In the genomic region with DNA sequence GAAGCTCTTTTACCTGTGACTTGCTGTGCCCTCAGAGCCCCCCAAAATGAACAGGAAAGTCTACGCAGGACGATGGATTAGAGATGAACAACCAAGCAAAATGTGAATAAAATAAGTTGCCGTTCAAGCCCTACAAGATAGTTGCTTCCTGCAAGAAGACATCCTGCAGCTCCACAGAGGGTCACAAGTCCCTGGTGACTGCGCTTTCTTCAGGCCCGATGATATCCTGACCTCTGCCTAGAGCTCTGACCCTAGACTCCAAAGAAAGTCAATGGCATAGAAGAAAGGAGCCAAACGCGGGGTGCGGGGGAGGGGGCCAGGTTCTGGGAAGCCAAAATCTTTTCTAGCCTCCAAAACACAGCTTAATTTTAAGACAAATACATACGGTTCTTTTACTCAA, we compare ENCODE assay signal across 15 mouse cellular contexts. TPM values are rescaled to one million over a fixed set of nuclear protein-coding genes. Genes with fewer than 3 reads are reported as not detected.
DNase-seq lines count a peak whose midpoint lies in the region; ATAC-seq and TF ChIP-seq lines count a peak whose summit lies in the region.
"Had no signal": no experiment of that assay in that cellular context is flagged by ENCODE, and none has a peak within 500 bp of the region (broad histone marks: within the 10 kb centered on the region; RNA-seq: fewer than 3 reads in every experiment).

No protein-coding gene starts in this region.

- H3K4me1 ChIP-seq in embryonic facial prominence, embryonic 10.5 days: peaks cover 56% of the 10 kb centered on the region
- peaks cover 8% of the 10 kb centered on the region for H3K4me1 ChIP-seq in forebrain, embryonic 14.5 days (ENCODE audit: control insufficient read depth, insufficient read depth, low read length)
- H3K4me1 ChIP-seq in hindbrain, postnatal 0 days (ENCODE audit: insufficient read depth, low read length): 0 out of 2 replicates have a peak, but pooled peaks cover 6% of the 10 kb centered on the region
- peaks cover 15% of the 10 kb centered on the region for H3K4me1 ChIP-seq in midbrain, embryonic 14.5 days (ENCODE audit: control insufficient read depth, insufficient read depth, low read length)
- peaks cover 12% of the 10 kb centered on the region for H3K4me1 ChIP-seq in liver, embryonic 11.5 days (replicated peaks; ENCODE audit: control insufficient read depth, insufficient read depth, low read length)
- H3K4me1 ChIP-seq in lung, postnatal 0 days (ENCODE audit: insufficient read depth, low read depth, low read length): peaks cover 3% of the 10 kb centered on the region

- peaks cover 98% of the 10 kb centered on the region for H3K27me3 ChIP-seq in embryonic facial prominence, embryonic 10.5 days (replicated peaks; ENCODE audit: low read depth, poor library complexity, severe bottlenecking)
- peaks cover 31% of the 10 kb centered on the region for H3K27me3 ChIP-seq in forebrain, embryonic 14.5 days (replicated peaks; ENCODE audit: control insufficient read depth, insufficient read depth, low read length)
- H3K27me3 ChIP-seq in hindbrain, postnatal 0 days (ENCODE audit: insufficient read depth, low read length): peaks cover 40% of the 10 kb centered on the region
- H3K27me3 ChIP-seq in midbrain, embryonic 14.5 days (ENCODE audit: control insufficient read depth, insufficient read depth, low read length): peaks cover 50% of the 10 kb centered on the region
- peaks cover 89% of the 10 kb centered on the region for H3K27me3 ChIP-seq in liver, embryonic 11.5 days (replicated peaks; ENCODE audit: control insufficient read depth, insufficient read depth, low read length)
- peaks cover 64% of the 10 kb centered on the region for H3K27me3 ChIP-seq in lung, postnatal 0 days (replicated peaks; ENCODE audit: insufficient read depth, low read length)

- peak overlapping the region; percentile 61 for H3K9ac ChIP-seq in forebrain, embryonic 14.5 days (ENCODE audit: low read length)
- no peak overlapping the region for H3K9ac ChIP-seq in hindbrain, postnatal 0 days (replicated peaks; ENCODE audit: low read length)
- H3K9ac ChIP-seq in midbrain, embryonic 14.5 days (replicated peaks; ENCODE audit: low read length): peak overlapping the region; percentile 93
- no peak overlapping the region for H3K9ac ChIP-seq in liver, embryonic 11.5 days (ENCODE audit: low read depth, low read length)
- no peak overlapping the region for H3K9ac ChIP-seq in lung, postnatal 0 days (replicated peaks; ENCODE audit: low read depth)
- H3K9ac ChIP-seq: embryonic facial prominence, embryonic 13.5 days; liver, embryonic 12.5 days had no signal

- peak; percentile 44 for DNase-seq in embryonic facial prominence, embryonic 10.5 days (ENCODE audit: low spot score)
- DNase-seq in forebrain, embryonic 14.5 days (ENCODE audit: low spot score): no peak
- no peak for DNase-seq in hindbrain, postnatal 0 days (ENCODE audit: low spot score)
- peak; percentile 46 for DNase-seq in midbrain, embryonic 14.5 days
- no peak for DNase-seq in liver, embryonic 11.5 days (ENCODE audit: low spot score)
- DNase-seq in lung, postnatal 0 days (ENCODE audit: low spot score): no peak
- no peak for DNase-seq in thymus, postnatal 25 days
- DNase-seq: cerebellum, postnatal 10 days; heart, postnatal 10 days; kidney, adult 8-10 months had no signal

- no peak for TF ChIP-seq CTCF in hindbrain, postnatal 0 days (IDR thresholded peaks at IDR 0.05; ENCODE audit: low read depth)
- no peak for TF ChIP-seq CTCF in lung, postnatal 0 days (IDR thresholded peaks at IDR 0.05)

- no peak for ATAC-seq in forebrain, embryonic 14.5 days
- no peak for ATAC-seq in hindbrain, postnatal 0 days
- ATAC-seq in midbrain, embryonic 14.5 days (ENCODE audit: low FRiP score, low TSS enrichment): no peak
- no peak for ATAC-seq in liver, embryonic 11.5 days (replicated peaks; ENCODE audit: low FRiP score)
- ATAC-seq in megakaryocyte progenitor cell, adult 5-6 weeks (replicated peaks; ENCODE audit: poor library complexity): no peak
- ATAC-seq in lung, postnatal 0 days: no peak
- ATAC-seq: CD4-positive, CD25-positive, alpha-beta regulatory T cell, adult 4 months; liver, embryonic 12.5 days had no signal

- no peak overlapping the region for H3K27ac ChIP-seq in embryonic facial prominence, embryonic 10.5 days (replicated peaks)
- peak overlapping the region; percentile 22 for H3K27ac ChIP-seq in forebrain, embryonic 14.5 days (ENCODE audit: low read depth, low read length)
- H3K27ac ChIP-seq in hindbrain, postnatal 0 days: no peak overlapping the region
- peak overlapping the region; percentile 97 for H3K27ac ChIP-seq in midbrain, embryonic 14.5 days (replicated peaks; ENCODE audit: low read depth, low read length)
- H3K27ac ChIP-seq in liver, embryonic 11.5 days (ENCODE audit: low read depth, low read length): no peak overlapping the region
- H3K27ac ChIP-seq in lung, postnatal 0 days (ENCODE audit: low read length): no peak overlapping the region
- H3K27ac ChIP-seq: embryonic facial prominence, embryonic 13.5 days; liver, embryonic 12.5 days had no signal

- no peak overlapping the region for H3K4me3 ChIP-seq in embryonic facial prominence, embryonic 10.5 days
- peak overlapping the region; percentile 36 for H3K4me3 ChIP-seq in forebrain, embryonic 14.5 days (ENCODE audit: low read depth, low read length)
- peak overlapping the region; percentile 13 for H3K4me3 ChIP-seq in hindbrain, postnatal 0 days (ENCODE audit: low read length)
- H3K4me3 ChIP-seq in midbrain, embryonic 14.5 days (replicated peaks; ENCODE audit: low read depth, low read length): peak overlapping the region; percentile 47
- no peak overlapping the region for H3K4me3 ChIP-seq in liver, embryonic 11.5 days (ENCODE audit: low read depth, low read length)
- no peak overlapping the region for H3K4me3 ChIP-seq in lung, postnatal 0 days (ENCODE audit: low read depth, low read length)

- peak overlapping the region; percentile 45 for H3K4me2 ChIP-seq in forebrain, embryonic 14.5 days (ENCODE audit: low read length)
- H3K4me2 ChIP-seq in hindbrain, postnatal 0 days (ENCODE audit: low read depth, low read length): no peak overlapping the region
- H3K4me2 ChIP-seq in midbrain, embryonic 14.5 days (ENCODE audit: low read length): peak overlapping the region; percentile 63
- H3K4me2 ChIP-seq in liver, embryonic 11.5 days: no peak overlapping the region
- H3K4me2 ChIP-seq in lung, postnatal 0 days (replicated peaks; ENCODE audit: low read depth, low read length): no peak overlapping the region

- peaks cover 7% of the 10 kb centered on the region for H3K36me3 ChIP-seq in embryonic facial prominence, embryonic 10.5 days (replicated peaks)
- no peaks in the 10 kb centered on the region for H3K36me3 ChIP-seq in forebrain, embryonic 14.5 days (ENCODE audit: control insufficient read depth, insufficient read depth, low read length)
- no peaks in the 10 kb centered on the region for H3K36me3 ChIP-seq in hindbrain, postnatal 0 days (ENCODE audit: insufficient read depth, low read length)
- peaks cover 6% of the 10 kb centered on the region; the same call in 1 of the 2 replicates for H3K36me3 ChIP-seq in midbrain, embryonic 14.5 days (ENCODE audit: control insufficient read depth, insufficient read depth, low read length)
- no peaks in the 10 kb centered on the region for H3K36me3 ChIP-seq in liver, embryonic 11.5 days (ENCODE audit: control insufficient read depth, insufficient read depth, low read length)
- H3K36me3 ChIP-seq in lung, postnatal 0 days (ENCODE audit: insufficient read depth, low read length): peaks cover 6% of the 10 kb centered on the region

- TF ChIP-seq EP300 in lung, postnatal 0 days (IDR thresholded peaks at IDR 0.05): no peak

- no peaks in the 10 kb centered on the region for H3K9me3 ChIP-seq in embryonic facial prominence, embryonic 10.5 days
- H3K9me3 ChIP-seq in forebrain, embryonic 14.5 days (replicated peaks; ENCODE audit: control insufficient read depth, low read length): no peaks in the 10 kb centered on the region
- H3K9me3 ChIP-seq in hindbrain, postnatal 0 days (ENCODE audit: low read length): no peaks in the 10 kb centered on the region
- no peaks in the 10 kb centered on the region for H3K9me3 ChIP-seq in midbrain, embryonic 14.5 days (ENCODE audit: control insufficient read depth, low read length)
- H3K9me3 ChIP-seq in liver, embryonic 11.5 days (ENCODE audit: control insufficient read depth, low read length): no peaks in the 10 kb centered on the region
- H3K9me3 ChIP-seq in lung, postnatal 0 days (ENCODE audit: low read length): no peaks in the 10 kb centered on the region
- H3K9me3 ChIP-seq: embryonic facial prominence, embryonic 13.5 days; liver, embryonic 12.5 days had no signal

- WGBS in embryonic facial prominence, embryonic 10.5 days: 2% methylated on average over 9 of the region's 9 CpGs
- 5% methylated on average over 9 of the region's 9 CpGs for WGBS in forebrain, embryonic 14.5 days
- 7% methylated on average over 9 of the region's 9 CpGs for WGBS in hindbrain, postnatal 0 days
- 3% methylated on average over 9 of the region's 9 CpGs for whole genome bisulfite sequencing in midbrain, embryonic 14.5 days
- 3% methylated on average over 9 of the region's 9 CpGs for WGBS in liver, embryonic 11.5 days
- WGBS in lung, postnatal 0 days: 8% methylated on average over 9 of the region's 9 CpGs

RNA-seq across cellular contexts. Expression of gene Lhx9, which starts 1.8 kb away (rescaled TPM):
- 1.4 and 2.1 TPM in 2 replicates for polyA plus RNA-seq in embryonic facial prominence, embryonic 10.5 days (2016; fragmentation: Nextera tagmentation; extraction: Ambion mirVana)
- 15.2 and 20.3 TPM in 2 replicates for polyA plus RNA-seq in forebrain, embryonic 14.5 days (2014; fragmentation: Nextera tagmentation; extraction: Ambion mirVana)
- total RNA-seq in hindbrain, postnatal 0 days (2014; rRNA removed): 9.1 and 12.0 TPM in 2 replicates
- 5.4 and 15.5 TPM in 2 replicates for polyA plus RNA-seq in hindbrain, postnatal 0 days (2015; fragmentation: Nextera tagmentation; extraction: Ambion mirVana)
- 114 and 129 TPM in 2 replicates for polyA plus RNA-seq in midbrain, embryonic 14.5 days (2014; fragmentation: Nextera tagmentation; extraction: Ambion mirVana)
- polyA plus RNA-seq in liver, embryonic 11.5 days (2014; fragmentation: Nextera tagmentation; extraction: Ambion mirVana): 2.5 and 3.8 TPM in 2 replicates
- not detected in 2 replicates for total RNA-seq in megakaryocyte progenitor cell, adult 5-6 weeks (2015)
- not detected in 2 replicates for total RNA-seq in megakaryocyte progenitor cell, adult 5-6 weeks (2017)
- 0.06 and 0.11 TPM in 2 replicates for polyA plus RNA-seq in lung, postnatal 0 days (2015; fragmentation: Nextera tagmentation; extraction: Ambion mirVana)
- polyA plus RNA-seq: CD4-positive, CD25-positive, alpha-beta regulatory T cell, adult 4 months; small intestine, adult 2 months had no signal

RNA-seq across cellular contexts. Expression of gene 2310009B15Rik, which starts 10.1 kb away (rescaled TPM):
- polyA plus RNA-seq in embryonic facial prominence, embryonic 10.5 days (2016; fragmentation: Nextera tagmentation; extraction: Ambion mirVana): 35.3 and 35.6 TPM in 2 replicates
- polyA plus RNA-seq in forebrain, embryonic 14.5 days (2014; fragmentation: Nextera tagmentation; extraction: Ambion mirVana): 37.7 and 49.8 TPM in 2 replicates
- 29.1 and 32.7 TPM in 2 replicates for total RNA-seq in hindbrain, postnatal 0 days (2014; rRNA removed)
- 45.0 and 45.6 TPM in 2 replicates for polyA plus RNA-seq in hindbrain, postnatal 0 days (2015; fragmentation: Nextera tagmentation; extraction: Ambion mirVana)
- 47.4 and 52.1 TPM in 2 replicates for polyA plus RNA-seq in midbrain, embryonic 14.5 days (2014; fragmentation: Nextera tagmentation; extraction: Ambion mirVana)
- 27.8 and 31.4 TPM in 2 replicates for polyA plus RNA-seq in liver, embryonic 11.5 days (2014; fragmentation: Nextera tagmentation; extraction: Ambion mirVana)
- 21.2 and 25.5 TPM in 2 replicates for total RNA-seq in megakaryocyte progenitor cell, adult 5-6 weeks (2015)
- total RNA-seq in megakaryocyte progenitor cell, adult 5-6 weeks (2017): 17.0 and 18.9 TPM in 2 replicates
- 48.3 and 53.0 TPM in 2 replicates for polyA plus RNA-seq in lung, postnatal 0 days (2015; fragmentation: Nextera tagmentation; extraction: Ambion mirVana)

Comparison
In these comparisons a context has a peak if more than half of its experiments do, and no peak if none do; other contexts are left out.
1. DNase-seq: peak in embryonic facial prominence, embryonic 10.5 days (single experiment) and midbrain, embryonic 14.5 days (single experiment); none in forebrain, embryonic 14.5 days (single experiment), hindbrain, postnatal 0 days (single experiment), liver, embryonic 11.5 days (single experiment), lung, postnatal 0 days (single experiment) and thymus, postnatal 25 days (single experiment).
2. H3K27ac ChIP-seq: peak in forebrain, embryonic 14.5 days (single experiment) and midbrain, embryonic 14.5 days (single experiment); none in embryonic facial prominence, embryonic 10.5 days (single experiment), hindbrain, postnatal 0 days (single experiment), liver, embryonic 11.5 days (single experiment) and lung, postnatal 0 days (single experiment).
3. H3K4me3 ChIP-seq: peak in forebrain, embryonic 14.5 days (single experiment), hindbrain, postnatal 0 days (single experiment) and midbrain, embryonic 14.5 days (single experiment); none in embryonic facial prominence, embryonic 10.5 days (single experiment), liver, embryonic 11.5 days (single experiment) and lung, postnatal 0 days (single experiment).
4. H3K4me2 ChIP-seq: peak in forebrain, embryonic 14.5 days (single experiment) and midbrain, embryonic 14.5 days (single experiment); none in hindbrain, postnatal 0 days (single experiment), liver, embryonic 11.5 days (single experiment) and lung, postnatal 0 days (single experiment).
5. H3K9ac ChIP-seq: peak in forebrain, embryonic 14.5 days (single experiment) and midbrain, embryonic 14.5 days (single experiment); none in hindbrain, postnatal 0 days (single experiment), liver, embryonic 11.5 days (single experiment) and lung, postnatal 0 days (single experiment).